Mouse (Mus musculus): ENCODE data around the gene Spata13. TPM values are rescaled to one million over a fixed set of nuclear protein-coding genes. Genes with fewer than 3 reads are reported as not detected.

Spata13 gene
- total RNA-seq, 2 experiments from 2014 or later: 25.6 to 31.8 TPM

DNA sequence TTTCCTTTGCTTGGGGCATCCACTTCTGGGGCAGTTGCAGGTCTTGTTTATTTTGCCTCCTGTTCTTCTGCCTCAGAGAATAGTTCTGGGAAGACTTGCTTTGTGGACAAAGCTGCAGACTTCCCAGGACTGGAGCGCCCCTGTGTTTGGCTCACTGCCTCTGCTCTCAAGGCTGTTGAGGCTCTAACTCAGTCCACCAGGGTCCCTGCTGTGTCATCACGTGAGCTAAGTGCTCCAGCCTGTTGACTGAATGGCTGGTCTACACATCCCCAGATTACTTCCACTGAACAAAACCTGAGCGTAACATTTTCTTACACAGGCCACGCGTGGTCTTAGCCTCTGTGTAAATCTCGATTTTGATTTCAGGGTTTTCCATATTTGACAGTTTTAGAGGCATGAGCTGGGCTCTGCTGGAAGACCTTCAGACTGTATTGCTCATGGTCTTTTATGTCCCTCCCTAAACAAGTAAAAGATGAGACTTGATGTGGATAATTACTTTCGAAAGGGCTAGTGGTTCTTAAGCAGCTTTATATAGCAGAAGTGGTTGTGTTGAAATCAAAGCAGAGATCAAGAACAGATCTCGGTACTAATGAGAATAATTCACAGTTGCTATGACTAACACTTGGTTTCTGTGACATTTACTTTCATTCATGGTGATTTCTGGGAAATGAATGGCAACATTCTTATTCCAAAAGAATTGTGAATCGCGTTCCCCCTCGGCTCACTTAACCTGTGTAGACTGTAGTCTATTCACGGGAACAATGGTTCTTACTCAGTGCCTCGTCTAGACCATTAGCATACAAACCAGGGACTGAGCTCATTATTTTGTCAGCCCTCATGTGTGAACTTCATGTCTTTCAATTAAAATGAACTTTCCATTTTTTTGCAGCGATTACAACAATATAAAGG is 119.3 kb downstream of the Spata13 start:
- DNase-seq: no peak

DNA sequence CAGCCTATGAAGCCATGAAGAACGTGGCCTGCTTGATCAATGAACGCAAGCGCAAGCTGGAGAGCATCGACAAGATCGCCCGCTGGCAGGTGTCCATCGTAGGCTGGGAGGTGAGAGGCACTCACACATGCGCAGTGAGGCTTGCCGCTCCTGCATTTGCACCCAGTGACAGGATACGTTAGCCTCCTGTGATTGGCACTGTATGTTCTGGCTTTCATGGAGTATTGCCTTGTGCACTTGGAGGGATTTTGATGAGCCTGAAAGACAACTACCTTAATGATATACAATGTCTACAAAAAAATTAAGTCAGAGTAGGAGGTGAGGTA is 120.0 kb downstream of the Spata13 start:
- peak in 1 of 2 experiments; percentile 23 for DNase-seq

DNA sequence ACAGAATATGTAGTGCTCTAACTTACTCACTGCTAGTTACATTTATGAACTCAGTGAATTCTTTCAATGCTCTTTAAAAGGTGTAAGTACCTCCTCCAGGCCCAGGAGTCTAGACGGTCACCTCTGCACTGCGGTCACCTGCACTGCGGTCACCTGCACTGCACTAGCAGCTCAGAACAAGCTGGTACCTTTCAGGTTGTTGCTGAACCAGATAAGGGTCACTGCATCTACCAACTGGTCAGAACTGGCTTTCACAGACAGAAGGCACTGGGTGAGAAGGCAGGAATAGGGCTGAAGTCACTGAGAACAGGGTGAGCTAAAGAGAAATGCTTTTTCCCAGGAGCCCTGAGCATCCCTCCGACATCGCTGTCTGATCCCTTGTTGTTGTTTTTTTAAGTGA is 120.9 kb downstream of the Spata13 start:
- no peak for DNase-seq

GRCm38 (mm10) chr14:60756271-60756670 is 122.5 kb downstream of the Spata13 start:
- no peak for DNase-seq

- no peak for DNase-seq
Measured at GRCm38 (mm10) chr14:60757265-60757664, 123.5 kb downstream of the Spata13 start.

DNA sequence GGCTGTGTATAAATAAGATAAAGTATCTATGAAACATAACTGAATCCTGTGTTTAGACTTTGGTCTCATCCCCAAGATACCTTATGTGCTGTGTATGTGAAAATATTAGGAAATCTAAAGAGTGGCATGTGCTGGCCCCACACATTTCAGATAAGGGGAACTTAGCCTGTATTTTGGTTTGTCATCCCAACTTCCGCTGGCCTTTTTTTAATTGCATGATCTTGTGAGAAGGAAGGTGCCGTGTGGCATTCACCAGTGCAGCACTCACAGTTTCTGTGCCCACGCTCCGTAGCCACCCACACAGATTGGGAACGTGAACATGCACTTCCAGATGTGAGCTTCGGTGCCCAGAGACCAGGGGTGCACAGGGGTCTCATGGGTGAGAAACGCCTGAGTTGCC is 123.9 kb downstream of the Spata13 start:
- DNase-seq: no peak

GRCm38 (mm10) chr14:60759097-60759496 is 125.3 kb downstream of the Spata13 start:
- DNase-seq: no peak

DNA sequence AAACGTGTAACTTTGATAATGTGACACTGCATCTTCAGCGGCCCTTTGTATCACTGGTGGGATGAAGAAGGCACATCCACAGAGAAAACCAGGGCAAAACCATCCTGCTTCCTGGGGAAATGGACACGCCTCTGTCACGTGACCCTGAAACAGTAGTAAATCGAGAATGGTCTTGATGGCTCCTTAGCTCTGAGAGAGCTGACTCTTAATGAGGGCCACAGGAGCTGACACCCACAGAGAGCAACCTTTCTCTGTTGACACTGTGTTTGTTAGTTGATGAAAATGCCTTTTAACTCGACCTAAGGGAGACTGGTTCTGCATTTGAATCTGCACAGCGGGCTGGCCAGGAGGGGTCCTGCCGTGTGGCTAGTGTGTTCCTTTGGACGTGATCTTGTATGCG is 128.0 kb downstream of the Spata13 start:
- no peak for DNase-seq

DNA sequence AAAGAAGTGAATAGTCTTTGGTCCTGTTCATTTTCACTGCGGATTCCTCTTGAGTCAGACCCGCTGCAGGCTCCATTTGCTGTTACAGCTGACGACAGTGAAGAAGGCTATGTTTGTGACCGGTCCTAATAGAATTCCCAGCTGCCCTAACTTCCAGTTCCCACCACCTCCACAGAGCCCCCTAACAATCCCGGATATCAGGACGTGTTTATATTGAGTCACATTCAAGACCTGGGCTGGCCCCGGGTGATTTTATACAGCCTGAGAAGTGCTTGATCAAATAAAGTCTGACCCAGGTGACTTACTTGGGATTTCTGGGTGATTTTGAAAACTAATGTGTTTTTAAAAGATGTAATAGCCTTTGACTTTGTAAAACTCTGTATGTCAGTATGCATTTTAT is 129.0 kb downstream of the Spata13 start:
- DNase-seq: no peak

- no peak for DNase-seq
Measured at GRCm38 (mm10) chr14:60763746-60764145, 129.9 kb downstream of the Spata13 start.

- DNase-seq: no peak
Measured at GRCm38 (mm10) chr14:60764526-60764925, 130.7 kb downstream of the Spata13 start.

GRCm38 (mm10) chr14:60765025-60765424 is 131.2 kb downstream of the Spata13 start:
- no peak for DNase-seq

GRCm38 (mm10) chr14:60767884-60768283 is 134.1 kb downstream of the Spata13 start, which contains the start of gene C1qtnf9:
Gene C1qtnf9 (plus strand): TSS chr14:60768134.
- DNase-seq: no peak

DNA sequence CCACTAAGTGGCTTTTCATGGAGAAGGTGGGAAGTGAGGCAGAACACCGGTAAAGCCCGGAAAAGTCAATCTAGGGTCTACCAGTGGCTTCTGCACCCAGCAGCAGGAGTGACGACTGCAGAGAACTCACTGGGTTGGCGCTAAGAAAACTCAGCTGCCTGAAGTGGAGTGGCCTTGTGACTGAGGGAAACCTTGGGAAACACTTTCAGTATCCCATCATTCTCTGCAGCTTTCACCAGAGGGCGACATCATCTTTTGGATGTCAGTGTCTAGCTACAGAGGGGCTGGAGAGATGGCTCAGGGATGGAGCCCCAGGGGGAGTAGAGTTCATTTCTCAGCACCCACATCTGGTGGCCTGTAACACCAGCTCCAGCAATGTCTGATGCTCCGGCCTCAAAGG is 135.5 kb downstream of the Spata13 start:
- DNase-seq: no peak

- DNase-seq: no peak
Measured at GRCm38 (mm10) chr14:60770594-60770993, 136.8 kb downstream of the Spata13 start.

GRCm38 (mm10) chr14:60771057-60771456 is 137.3 kb downstream of the Spata13 start:
- DNase-seq: peak; percentile 60 to 77

DNA sequence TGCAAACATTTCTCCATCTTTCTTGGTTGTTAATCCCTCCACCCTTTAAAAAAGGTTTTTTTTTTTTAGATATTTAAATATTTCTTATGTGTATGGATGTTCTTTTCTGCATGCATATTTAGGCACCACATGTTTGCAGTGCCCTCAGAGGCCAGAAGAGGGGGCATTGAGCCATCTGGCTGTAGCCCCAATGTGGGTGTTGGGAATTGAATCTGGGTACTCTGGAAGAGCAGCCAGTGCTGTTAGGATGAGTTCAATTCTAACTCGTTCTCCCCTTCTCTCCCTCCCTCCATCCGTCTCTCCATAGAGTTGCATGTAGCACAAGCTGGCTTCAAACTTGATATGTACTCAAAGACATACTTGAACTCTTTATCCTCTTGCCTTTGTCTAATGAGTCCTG is 139.7 kb downstream of the Spata13 start:
- DNase-seq: no peak

DNA sequence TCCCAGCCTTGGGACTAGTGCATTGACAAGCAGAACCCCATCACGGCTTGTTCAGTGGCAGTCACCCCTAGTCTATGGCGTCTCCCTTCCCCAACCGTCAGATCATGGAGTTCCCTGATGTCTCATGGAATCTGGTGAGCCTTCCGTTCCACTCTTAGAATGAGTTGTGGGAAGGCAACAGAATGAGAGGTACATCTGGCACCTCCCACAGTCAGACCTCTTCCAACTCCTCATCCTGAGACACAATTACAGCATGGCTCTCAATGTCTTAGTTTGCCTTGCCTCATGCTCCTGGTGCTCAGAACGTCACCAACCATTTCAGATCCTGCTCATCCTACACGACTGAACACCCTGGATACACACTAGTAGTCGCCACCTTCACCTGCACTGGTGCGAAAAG is 142.7 kb downstream of the Spata13 start:
- DNase-seq: no peak

GRCm38 (mm10) chr14:60777485-60777919 is 143.7 kb downstream of the Spata13 start:
- DNase-seq: no peak

DNA sequence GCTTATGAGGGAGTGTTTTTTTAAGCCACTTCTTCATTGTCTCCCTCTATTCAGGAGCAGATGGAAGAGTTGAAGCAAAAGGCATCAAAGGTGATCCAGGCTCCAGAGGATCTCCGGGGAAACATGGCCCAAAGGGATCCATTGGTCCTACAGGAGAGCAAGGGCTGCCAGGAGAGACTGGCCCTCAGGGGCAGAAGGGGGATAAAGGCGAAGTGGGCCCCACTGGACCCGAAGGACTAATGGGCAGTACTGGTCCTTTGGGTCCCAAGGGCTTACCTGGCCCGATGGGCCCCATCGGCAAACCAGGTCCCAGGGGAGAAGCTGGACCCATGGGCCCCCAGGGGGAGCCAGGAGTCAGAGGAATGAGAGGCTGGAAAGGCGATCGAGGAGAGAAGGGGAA is 145.4 kb downstream of the Spata13 start:
- DNase-seq: no peak

GRCm38 (mm10) chr14:60782121-60782656 is 148.4 kb downstream of the Spata13 start:
- DNase-seq: no peak

- DNase-seq: no peak
Measured at GRCm38 (mm10) chr14:60783196-60783595, 149.4 kb downstream of the Spata13 start.

GRCm38 (mm10) chr14:60784427-60785315 is 150.9 kb downstream of the Spata13 start, which contains the start of gene Mipep:
Gene Mipep (plus strand): TSS chr14:60784573.
- peak; percentile 84 to 86 for DNase-seq
